Mouse (Mus musculus) thymus, adult 18-20 months (tissue): Measurements from ENCODE around the gene Rhobtb1.

ENCODE experiments used
- DNase-seq, 2 experiments: peaks; one replicate each; pipeline ENCODE4 v3.0.0; 2022; ENCODE audit warnings: mixed read lengths in 2 of 2

Rhobtb1 gene

GRCm38 (mm10) chr10:69211976-69212375, 60.7 kb downstream of the Rhobtb1 start:
- no peak for DNase-seq

GRCm38 (mm10) chr10:69212542-69213440, 61.6 kb downstream of the Rhobtb1 start, which contains the start of gene A930033H14Rik:
Gene A930033H14Rik, minus strand, starts transcription at chr10:69213098.
- peak; percentile 29 to 33 for DNase-seq

DNA sequence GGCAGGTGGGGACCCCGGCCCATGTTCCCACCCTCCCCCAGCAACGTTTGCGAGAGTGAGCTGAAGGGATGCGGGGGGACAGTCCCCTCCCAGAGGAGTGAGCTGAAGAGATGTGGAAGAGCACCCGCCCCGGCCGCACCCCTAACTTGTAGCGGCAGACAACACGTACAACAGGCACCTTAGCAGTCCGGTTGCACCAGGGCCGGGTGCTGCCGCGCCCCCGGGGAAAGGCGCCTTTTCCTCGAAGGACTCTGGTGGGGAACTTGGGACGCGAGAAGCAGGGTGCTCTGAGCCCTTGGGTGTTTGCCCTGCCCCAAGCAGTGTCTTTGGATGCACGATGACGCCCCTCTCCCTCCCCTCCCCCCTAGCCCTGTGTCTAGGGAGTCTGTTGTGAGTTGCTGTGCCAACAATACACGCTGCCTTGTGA, 62.2 kb downstream of the Rhobtb1 start:
- DNase-seq: no peak

DNA sequence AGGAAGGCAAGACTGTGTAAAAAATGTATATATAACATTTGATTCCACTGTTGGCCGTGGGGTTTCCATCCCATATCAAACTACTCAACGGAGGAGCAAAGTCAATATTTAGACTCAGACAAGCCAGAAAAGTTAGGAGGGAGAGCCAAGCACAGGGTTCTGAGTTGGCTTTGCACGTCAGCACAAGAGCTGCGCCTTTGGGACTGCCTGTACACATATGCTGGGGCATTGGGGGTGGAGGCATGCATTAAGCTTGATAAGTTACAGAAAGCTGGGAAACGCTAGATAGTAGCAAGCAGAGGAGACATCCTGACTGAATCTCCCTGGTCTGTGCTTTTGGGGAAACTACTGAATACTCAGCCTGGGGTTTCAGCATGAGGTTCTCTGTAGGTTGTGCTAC, 62.8 kb downstream of the Rhobtb1 start:
- DNase-seq: no peak

DNA sequence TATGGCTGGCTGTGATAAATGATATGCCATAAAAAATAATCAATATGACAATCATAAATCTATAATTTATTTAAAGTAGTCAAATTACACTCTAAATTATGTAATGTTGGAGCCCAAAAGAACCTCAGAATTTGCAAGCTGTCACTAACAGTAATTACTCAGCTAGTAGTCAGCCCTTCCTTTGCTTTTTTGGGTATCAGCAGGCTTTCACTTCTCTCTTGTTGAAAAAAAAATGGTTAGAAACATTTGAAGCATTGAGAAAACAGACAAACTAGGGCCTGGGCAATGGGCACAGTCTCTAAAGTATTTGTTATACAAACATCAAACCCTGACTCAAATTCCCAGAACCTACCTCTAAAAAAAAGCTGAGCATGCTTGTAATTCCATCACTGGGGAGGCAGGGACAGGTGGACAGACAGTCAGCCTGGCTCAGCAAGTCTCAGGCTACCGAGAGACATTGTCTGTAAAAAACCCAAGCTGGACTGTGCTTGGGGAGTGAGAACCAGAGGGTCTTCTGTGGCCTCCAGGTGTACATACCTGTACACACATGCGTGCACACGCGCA, 66.0 kb downstream of the Rhobtb1 start:
- no peak for DNase-seq

GRCm38 (mm10) chr10:69218458-69219288, 67.4 kb downstream of the Rhobtb1 start:
- DNase-seq: no peak

GRCm38 (mm10) chr10:69219289-69219626, 68.0 kb downstream of the Rhobtb1 start:
- no peak for DNase-seq

DNA sequence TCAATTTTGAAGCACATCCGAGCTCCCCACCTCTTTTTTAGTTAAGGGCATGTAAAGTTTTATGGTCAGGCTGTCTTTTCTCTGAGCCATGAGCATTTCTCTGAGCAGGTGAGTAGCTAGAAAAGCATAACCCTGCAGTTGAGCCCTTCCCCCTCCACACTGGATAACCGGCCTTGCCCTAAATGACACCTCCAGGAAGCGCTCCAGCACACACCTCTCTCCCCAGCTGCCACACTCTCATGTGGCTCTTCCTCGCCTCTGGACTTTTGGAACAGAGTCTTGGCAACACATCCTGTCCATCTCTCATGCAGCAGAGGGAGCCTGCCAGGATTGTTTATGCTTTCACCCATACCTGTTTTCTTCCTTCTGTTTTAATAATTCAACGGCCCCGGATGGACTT, 69.1 kb downstream of the Rhobtb1 start:
- no peak for DNase-seq

DNA sequence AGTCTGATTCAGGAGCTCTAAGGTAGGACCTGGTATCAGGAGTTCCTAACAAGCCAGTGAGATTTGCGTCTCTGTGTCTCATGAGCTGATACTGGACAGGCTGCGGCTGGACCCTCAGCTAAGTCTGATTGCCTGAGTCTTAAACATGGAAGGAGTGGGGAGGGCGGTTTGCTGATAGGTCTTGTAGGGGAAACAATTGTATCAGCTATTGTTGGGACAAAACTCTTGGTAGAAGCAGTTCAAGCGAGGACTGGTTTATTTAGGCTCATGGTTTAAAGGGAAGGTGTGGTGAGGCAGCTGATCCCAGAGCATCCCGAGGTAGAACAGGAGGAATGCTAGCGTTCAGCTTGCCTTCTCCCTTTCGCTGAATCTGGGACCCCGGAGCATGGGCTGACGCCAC, 69.9 kb downstream of the Rhobtb1 start:
- DNase-seq: no peak

DNA sequence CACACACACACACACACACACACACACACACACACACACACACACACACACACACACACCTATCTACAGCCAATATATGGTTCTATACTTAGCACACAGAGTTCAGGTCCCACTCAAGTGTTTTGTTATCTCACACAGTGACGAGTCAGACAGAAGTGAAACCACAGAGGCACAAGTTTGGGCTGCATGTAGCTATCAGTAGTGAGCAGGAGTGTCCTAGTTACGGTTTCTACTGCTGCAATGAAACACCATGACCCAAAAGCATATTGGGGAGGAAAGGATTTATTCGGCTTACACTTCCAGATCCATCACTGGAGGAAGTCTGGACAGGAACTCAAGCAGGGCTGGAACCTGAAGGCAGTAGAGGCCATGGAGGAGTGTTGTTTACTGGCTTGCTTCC, 70.7 kb downstream of the Rhobtb1 start:
- no peak for DNase-seq

DNA sequence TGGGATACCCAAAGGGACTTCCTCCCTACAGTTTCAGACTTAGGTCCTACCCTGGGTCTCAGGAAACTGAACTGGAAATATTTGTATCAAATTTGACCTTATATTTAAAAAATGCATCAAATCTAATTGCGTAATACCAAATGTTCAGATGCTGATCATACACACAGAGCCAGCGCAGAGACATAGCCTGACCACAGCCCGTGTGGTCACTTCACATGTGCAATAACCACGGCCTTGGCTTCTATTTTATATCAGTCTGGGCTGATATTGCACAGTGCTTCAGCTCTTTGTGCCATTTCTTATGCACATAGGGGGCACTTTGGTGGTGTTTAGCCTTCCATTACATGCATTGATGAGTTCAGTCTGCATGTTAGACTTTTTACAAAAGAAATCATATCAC, 72.0 kb downstream of the Rhobtb1 start:
- no peak for DNase-seq

DNA sequence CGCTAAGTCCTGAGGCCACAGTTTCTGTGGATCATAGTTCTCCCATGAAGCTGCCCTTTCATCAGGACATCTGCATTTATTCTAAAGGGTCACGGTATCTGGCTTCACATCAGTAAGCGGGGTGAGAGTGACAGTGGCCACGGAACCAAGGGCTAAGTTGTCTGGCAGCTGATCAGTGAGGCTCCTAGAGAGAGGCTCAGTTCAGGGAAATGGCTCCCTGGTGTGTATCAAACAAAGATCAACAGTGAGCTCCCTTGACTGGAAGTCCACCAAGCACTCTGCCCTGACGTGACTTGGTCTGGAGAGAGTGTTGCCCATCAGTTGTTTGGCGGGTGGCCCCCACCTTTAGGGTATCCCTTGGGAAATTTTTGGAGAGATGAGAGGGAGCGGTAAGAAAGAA, 73.0 kb downstream of the Rhobtb1 start:
- no peak for DNase-seq

GRCm38 (mm10) chr10:69225471-69225870, 74.2 kb downstream of the Rhobtb1 start:
- no peak for DNase-seq

GRCm38 (mm10) chr10:69225951-69226350, 74.7 kb downstream of the Rhobtb1 start:
- no peak for DNase-seq

- no peak for DNase-seq
These were observed 86.0 kb downstream of the Rhobtb1 start for GRCm38 (mm10) chr10:69237185-69237584.

DNA sequence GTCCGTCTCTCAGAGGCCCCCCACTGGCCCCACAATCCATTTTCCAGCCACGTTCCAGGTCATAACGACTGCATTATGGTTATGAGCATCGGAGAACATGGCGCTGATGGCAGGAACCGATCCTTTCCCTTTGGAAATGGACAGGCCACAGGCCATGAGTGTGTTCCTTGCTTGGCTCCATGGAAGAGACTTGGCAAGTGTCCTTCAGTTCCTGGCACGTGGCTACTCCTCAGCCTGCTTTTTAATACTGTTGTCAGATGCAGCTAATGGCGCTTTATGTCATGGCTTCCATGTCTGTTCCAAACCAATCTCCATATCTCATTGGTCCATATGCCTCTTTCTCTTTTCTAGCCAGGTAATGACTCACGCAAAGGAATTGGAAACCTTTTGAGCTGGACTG, 86.5 kb downstream of the Rhobtb1 start:
- no peak for DNase-seq

DNA sequence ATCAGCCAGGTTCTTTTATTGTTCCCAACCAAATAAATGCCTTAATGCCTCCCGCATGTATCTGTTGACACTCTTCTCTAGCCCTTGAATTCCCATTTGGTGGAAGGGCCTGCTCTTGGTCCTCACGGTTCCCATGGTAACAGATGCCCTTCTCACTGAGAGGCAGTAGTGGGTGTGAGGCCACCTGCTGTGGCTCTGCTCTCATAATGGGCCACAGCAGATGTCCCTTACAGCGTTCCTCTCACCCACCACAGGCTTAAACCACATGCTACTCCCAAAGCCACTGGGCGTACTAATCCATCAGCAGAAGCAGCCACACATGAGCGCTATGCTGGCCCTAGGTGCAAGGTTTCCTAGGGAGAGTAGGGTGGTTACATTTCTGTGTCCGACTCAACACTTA, 87.1 kb downstream of the Rhobtb1 start:
- no peak for DNase-seq

DNA sequence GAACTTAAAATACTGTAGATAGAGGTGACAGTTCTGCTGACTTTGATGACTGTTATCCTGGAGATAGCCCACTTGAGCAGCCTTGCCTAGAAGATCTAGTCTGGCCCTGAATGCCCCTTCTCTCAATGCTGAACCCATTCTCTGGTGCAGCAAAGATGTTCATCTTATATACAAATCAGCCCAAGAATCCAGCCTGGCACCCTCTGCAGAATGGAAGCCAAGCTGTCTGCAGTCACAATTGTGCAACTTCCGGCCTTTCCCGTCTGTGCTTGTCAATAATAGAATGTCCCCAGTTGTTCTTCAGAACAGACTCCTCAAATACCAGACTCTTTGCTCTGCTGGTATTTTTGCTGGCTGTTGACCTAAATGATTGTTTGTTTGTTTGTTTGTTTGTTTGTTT, 89.3 kb downstream of the Rhobtb1 start:
- DNase-seq: no peak

DNA sequence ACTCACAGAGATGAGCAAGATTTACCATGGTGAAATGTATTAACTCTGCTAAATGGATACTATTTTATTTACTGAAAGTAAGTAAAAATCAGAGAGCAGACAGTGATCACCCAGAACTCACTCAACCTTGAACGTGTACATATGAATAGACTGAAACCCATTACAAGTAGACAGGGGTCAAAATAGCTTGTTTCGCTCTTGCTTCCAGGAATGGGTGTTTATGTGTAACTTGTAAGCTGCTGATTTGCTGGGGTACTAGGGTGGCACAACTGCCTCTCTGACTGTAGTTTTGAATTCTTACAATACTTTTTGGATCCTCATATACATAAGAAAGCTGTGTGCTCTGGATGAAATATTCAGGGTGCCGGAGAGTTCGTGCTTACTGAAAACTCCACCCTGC, 93.9 kb downstream of the Rhobtb1 start:
- no peak for DNase-seq

DNA sequence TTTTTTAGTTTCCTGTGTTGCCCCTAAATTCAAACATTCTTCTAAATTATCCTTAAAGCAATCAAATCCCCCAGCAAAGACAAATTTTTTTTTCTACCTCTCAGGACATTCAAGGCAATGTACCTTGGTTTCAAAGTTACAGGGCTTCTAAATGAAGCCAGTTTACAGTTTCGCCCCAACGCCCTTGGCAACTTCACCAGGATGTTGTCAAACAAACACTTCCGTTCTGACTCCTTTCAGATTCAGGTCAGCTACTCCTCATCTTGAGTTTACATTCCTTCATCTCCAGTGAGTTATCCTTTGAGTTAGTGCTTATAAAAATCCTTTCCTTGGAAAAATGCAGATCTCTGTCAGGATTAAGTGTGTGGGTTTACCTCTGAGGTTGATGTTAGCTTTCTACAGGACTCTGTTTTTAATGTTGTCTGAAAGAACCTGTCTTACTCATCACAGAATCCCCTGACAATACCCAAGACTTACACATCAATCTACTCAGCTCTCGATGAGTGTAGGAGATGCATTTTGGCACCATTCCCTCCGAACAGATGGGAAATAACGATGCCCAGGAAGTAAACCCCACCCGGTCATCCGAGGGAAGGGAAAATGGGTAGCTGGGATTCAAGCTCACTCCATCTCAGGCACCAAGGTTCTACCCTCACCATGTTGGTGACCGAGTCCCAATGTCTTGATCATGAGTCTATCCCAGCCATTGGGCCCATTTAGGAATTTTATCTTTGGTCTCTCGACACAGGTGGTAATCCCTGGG, 94.9 kb downstream of the Rhobtb1 start:
- no peak for DNase-seq

DNA sequence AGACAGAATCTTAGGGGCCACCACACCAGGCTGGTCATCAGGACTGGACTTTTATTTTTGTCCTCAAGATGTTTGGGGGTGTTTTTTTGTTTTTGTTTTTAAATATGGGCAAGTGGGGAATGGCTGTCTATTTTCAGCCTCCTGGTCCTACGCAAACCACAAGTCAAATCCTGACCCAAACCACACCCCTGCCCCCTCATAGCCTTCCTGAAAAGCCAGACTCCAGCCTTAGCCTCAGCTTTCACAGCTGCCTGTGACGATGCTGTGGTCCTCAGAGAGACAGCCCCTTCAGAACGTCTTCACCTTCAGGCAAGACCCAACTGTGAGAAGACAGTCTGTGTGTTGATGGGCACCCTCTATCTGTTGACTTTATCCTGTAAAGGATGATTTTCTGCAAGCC, 95.5 kb downstream of the Rhobtb1 start:
- DNase-seq: no peak

GRCm38 (mm10) chr10:69247311-69248033, 96.2 kb downstream of the Rhobtb1 start:
- no peak for DNase-seq
